Mouse (Mus musculus): ENCODE data around the gene Dhx40.

The Dhx40 gene

DNA sequence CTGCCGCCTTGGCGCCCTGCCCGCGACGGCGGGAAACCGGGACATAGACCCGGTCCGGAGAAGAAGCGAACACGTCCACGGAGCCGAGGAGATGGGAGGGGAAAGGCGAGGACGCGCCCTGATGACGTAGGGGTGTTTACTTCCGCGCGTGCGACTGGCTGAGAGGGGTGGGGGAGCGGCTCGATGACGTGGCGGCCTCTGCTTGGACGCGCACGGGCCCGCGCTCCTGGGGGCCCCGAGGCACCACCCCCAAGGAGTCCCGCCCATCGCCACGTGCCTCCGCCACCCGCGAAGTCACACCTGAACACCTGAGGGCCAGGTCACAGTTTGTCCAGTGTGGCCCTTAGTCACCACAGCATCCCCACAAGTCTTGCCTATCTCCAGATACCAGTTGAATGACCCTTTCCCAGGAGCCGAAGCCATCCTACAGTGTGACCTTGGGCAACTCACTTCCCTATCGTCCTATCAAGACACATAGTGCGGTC, at the start of gene Dhx40:
Dhx40 (minus strand) TSS at position 242 of the 485 bp plus-strand sequence.
- peak; percentile 88 to 89 for DNase-seq (ENCODE audit: low spot score in 2 of 2)

DNA sequence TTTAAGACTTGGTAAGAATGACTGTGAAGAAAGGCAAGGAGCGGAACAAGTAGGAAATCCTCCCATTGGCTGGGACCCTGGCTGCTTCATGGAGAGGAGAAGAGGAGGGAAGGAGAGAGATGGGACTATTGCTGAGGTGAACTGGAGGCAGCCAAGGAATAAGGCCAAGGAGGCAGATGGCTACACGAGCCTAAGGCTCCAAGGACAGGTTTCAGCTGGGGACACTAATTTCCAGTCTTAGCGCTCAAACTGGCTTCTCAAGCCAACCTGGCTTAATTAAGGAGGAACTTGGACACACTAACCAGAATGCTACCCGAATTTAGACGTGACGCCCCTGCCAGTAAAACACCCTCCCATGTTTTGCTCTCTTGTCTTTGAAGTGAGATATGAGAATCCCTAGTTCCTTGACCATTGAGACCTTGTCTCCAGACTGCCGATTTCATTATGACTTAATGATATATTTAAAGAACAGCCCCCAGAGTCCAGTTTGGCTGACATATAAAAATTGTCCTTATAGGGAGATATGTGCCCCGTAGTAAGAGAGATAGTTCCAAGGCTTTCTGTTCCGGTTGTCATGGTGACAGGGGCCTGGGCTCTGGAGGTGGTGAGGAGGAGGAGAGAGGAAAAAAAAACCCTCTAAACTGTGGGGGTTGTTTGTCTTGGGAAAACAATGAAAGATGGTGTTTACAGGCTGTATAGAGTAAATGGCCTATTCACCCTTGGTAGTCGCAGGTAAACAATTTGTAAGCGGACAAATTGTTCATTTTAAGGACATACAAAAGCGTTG, 48.3 kb upstream of the Dhx40 start:
- DNase-seq (ENCODE audit: low spot score in 2 of 2): no peak

DNA sequence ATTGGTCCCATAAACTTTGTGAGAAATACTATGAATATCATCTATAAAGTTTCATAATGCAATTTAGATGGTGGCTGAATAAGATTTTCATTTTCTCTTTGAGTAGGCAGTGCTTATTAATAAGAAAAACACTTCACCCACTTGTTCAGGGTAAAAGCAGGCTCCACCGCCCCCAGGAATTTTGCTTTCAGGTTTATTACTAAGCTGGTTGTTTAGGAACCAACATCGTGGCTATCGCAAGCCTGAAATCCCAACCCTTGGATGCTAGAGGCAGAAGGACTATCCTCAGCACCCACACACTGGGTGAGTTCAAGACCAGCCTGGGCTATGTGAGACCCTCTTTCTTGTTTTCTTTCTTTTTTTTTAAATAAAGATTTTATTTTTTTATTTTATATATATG, 45.5 kb upstream of the Dhx40 start:
- DNase-seq (ENCODE audit: low spot score in 2 of 2): no peak

DNA sequence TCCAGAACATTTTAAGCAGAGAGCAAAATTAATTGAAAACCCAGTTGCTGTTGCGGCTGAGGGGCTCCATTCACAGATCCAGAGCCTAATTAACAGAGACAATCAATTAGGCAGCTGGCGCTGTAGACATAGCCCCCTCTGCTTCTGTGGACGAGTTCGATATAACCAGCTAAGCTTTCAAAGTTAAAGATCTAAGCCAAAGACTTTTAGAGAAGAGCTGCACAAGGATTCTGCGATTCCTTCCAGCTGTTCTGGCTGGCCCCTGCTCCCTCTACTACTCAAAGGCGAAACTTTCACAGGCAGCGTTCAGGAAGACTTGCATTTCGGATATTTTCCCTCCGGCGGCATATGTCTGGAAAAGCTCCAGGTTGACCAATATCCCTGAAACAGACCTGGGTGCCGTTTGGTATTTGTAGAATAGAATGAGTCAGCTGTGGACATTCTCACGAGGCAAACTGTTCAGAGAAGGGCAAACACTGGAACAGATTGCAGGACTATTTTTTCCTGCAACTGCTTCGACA, 45.0 kb upstream of the Dhx40 start:
- no peak for DNase-seq (ENCODE audit: low spot score in 2 of 2)

DNA sequence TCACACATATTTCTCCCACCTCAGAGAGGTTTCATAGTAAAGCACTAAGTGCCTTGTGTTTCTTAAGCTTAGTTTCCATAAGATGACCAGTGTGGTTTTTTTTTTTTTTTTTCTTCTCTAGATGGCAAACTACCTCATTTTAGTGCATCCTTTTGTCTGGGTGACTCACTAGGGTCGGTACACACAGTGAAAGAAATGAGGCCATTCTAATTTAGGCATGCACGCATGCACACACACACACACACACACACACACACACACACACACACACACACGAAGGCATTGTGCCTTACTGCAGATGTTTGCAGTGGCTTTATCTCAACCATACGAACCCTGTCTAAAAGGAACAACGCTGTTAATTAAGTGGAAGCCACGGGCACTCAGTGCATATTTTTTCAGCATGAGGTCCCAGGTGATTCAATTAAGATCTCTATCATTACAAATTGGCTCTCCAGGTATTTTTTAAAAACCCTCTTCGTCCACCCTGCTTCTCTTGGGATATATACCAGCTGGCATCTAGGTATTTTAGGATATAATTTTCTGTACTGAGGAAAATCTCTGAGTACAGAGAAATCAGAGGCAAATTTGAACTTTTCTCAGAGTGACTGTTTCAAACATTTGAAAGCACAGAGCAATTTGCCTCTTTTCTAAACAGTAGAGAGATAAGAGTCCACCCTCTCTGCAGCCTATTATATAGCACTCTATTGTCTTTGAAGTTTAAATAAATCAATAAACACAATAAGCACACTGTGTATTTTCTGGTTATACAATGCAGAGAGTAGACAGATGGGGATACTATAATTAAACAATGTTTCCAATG, 44.4 kb upstream of the Dhx40 start:
- no peak for DNase-seq (ENCODE audit: low spot score in 2 of 2)

DNA sequence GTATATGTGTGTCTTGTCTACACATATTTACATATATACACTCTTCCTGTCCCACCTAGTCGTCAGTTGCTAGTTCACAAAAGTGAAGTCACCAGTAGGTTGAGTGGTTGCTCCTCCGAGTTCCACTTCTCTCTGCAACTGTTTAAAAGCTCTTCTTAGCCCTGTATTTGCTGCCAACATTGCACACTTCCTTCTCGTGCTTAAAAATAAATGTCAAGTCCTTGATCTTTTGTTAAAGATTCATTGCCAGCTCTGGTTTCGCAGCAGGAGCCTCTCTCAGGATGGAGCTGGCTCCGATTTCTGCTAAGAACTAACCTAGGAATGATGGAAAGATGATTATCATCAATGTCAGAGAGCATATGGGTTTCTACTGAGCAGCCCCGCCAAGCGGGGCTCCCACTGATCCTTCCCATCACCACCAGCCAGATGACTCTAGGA, 43.7 kb upstream of the Dhx40 start:
- DNase-seq (ENCODE audit: low spot score in 2 of 2): peak; percentile 27 to 37

DNA sequence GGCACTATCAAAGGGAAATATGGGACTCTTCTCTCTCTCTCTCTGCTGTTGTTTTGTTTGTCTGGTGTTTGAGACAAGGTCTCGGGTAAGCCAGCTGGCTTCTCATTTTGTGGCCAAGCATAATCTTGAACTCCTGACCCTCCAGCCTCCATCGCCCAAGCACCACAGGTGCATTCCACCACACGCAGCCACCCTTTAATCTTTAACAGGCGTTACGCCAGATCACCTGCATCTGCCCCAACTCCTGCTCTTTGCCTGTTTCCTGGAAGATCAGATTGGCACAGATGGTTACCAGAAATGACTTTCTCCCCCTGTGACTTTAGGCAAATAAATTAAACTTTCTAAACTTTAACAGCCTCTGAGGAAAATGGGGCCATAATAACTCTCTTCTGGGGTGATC, 36.3 kb upstream of the Dhx40 start:
- DNase-seq (ENCODE audit: low spot score in 2 of 2): no peak

DNA sequence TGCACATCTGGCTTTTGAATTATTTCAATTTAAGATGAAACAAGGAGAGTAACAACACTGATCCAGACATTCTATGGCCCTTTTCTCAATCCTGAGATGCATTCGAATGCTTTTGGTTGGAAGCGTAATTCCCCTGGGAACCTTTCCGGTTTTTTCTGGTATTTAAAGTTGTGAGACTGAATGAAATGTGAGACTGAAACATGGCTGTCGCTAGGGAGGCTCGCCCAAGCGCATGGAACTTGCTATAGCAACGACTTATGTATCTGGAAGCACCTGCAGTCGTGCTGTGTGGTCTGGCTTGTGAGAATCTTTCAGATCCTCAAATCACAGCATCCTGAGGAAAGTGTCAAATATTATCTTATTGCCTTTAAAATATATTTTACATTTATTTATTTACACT, 33.7 kb upstream of the Dhx40 start:
- DNase-seq (ENCODE audit: low spot score in 2 of 2): no peak

DNA sequence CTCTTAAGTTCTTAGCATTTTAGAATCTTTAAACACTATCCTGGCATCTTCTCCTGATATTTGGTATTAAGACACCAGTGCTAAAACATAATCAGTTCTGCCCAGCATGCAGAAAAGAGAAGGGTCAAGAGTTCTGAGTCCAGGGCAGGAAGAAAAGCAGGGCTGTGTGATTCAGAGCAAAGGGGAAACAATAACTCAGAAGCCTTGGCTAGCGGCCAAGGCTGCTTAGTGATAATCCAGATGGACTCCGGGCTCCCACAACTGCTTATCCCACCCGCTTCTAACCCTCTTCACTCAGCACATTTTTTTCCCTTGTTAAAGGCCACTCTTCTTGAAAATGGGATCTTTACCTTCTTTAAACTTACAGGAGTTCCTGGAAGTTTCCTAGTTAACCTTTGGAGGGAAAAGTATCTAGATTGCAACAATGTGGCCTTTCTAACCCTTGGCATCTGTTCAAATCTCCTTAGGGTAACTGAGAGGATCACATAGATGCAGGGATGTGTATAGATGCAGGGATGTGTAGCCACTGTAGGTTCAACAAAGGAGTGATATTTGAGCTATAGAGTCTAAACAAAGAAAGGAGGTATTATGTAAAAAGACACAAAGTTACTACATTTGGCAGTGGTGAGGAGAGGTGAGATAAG, 33.1 kb upstream of the Dhx40 start:
- peak; percentile 21 to 37 for DNase-seq (ENCODE audit: low spot score in 2 of 2)

DNA sequence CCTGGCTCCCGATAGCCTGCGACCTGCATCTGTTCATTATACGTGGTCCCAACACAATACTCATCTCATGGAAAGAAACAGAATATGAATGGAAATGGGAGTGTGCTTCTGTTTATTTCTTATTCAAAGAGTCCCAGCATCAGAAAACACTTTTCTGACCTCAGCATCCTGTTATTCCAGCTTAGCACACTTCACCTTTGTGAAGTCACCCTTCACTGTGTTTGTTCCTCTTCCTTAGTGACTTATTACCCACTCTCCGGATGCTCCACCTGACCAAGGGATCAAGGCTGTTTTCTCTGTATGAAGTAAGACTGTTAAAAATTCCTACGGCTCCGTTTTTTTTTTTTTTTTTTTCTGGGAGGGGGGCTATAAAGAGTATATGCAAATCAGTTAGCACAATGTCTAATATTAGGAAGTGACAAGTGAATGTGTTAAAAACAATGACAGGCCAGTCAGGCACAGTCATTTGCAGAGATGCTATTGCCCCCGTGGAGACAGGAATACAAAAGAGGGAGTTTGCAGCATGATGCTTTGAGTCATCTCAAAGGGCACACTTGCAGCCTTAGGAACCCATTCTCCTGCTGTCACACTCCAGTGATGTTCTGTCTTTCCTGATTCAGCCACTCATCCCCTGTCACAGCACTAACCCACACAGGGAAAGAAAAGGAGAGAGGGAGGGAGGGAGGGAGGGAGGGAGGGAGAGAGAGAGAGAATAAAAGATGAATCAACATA, 32.3 kb upstream of the Dhx40 start:
- no peak for DNase-seq (ENCODE audit: low spot score in 2 of 2)

DNA sequence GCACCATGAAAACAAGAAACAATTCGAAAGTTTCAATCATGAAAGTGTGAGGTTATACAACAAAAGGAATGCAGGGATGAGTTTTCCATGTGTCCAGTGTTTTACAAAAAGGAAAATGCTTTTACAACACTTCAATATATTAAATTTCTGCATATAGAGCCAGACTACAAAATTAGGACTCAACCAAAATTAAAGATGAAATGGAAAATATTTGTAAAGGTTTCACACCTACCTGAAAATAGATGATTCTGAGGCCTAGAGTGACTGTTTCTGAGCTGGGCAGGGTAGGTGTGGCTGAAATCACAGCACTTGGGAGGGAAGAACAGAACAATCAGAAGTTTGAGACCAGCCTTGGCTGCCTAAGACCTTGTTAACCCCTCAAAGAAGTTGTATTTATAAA, 31.2 kb upstream of the Dhx40 start:
- DNase-seq (ENCODE audit: low spot score in 2 of 2): no peak

DNA sequence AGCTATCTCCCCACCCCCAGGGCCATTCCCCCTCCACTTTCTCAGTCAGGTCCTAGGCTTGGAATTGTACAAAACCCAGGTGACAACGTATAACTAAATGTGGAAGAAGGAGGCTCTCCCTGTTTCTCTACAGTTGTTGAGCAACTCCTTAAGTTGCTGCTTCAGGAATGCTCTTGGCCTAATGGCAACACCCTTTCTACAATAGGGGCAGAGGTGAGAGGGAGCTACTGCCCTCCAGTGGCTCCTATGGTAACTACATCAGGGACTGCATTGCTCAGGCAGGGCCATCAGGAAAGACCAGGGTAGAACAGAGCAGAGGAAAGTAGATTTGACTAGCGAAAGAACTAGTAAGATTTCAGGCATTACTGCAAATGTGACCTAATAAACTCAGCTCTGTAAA, 28.8 kb upstream of the Dhx40 start:
- DNase-seq (ENCODE audit: low spot score in 2 of 2): peak; percentile 79 to 81

DNA sequence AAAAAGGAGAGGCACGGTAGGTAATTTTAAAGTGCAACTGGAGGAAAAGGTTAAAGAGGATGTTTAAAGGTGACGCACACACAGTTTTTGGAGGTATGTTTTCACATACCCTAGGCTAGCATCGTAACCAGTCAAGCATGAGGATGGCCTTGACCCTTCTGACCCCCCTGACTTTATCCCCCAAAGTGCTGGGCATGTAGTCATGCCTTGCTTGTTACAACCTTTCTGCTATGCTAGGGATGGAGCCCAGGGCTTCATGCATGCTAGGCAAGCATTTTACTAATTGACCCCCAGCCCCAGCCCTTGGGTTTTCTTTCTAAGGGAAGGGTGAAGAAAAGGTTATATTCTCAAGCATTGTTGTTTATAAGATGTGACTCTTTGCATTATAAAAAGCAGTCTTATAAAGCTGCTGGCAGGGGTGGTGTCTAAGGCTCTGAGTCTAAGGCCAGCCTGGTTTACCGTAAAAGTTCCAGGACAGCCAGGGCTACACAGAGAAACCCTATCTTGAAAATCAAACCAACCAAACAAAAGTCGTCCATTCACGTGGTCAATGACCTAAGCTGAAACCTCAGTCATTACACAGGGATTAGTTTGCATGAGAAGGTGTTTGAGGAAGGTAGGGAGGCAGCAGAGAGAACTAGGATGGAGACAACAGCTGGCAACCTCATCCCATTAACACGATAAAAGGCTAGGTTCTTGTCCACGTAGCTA, 27.2 kb upstream of the Dhx40 start:
- DNase-seq (ENCODE audit: low spot score in 2 of 2): no peak

DNA sequence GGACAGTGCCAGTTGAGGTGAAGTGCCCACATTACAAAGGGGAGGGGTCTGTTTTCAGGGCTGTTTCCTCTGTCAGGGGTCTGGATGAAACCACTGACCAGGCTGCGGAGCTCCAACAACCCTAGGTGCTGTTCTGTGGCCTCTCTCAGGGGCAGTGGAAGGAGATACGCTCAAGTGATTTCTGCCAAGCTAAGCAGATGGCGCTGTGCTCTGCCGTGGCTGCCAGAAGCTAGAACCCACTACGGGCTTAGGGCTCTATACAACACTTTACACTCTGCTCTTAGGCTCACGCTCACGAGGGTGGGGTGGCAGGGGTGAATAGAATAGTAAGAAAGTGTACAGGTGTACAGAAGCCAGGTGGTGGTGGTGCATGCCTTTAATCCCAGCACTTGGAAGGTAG, 26.5 kb upstream of the Dhx40 start:
- DNase-seq (ENCODE audit: low spot score in 2 of 2): peak; percentile 76 to 77

DNA sequence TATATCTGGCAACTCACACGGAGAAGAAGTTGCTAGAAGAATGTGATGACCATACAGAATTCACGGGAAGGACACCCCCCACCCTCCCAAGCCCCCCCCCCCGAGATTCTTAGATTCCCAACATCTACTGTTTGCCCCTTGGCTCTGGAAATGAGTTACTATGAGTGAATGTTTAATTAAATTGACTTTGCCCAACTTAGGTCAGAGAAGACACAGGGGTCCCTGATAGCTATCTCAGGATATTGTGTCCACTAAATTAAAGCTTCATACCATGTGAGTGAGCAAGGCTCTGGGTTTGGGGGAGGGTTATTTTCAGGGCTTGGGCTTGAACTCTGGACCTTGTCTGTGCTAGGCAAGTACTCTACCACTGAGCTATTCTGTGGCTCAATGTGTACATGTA, 25.6 kb upstream of the Dhx40 start:
- DNase-seq (ENCODE audit: low spot score in 2 of 2): no peak

DNA sequence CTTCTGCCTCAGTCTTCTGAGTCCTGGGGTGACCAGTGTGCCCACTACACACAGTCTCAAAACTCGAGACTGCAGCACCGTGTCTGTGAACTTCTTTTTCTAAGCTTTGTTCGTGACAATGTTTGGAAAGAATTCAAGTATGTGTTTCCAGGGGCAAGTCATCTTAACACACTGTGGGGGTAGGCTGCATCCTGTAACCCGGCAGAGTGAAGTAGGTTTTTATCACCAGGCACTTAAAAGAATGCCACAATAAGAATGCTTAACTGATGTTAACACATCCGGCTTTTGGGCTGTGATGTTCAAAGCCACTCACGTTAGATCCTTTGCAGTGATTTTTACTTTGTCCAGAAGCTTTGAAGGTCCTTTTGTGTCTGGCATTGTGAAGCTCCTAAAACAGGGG, 20.9 kb upstream of the Dhx40 start:
- DNase-seq (ENCODE audit: low spot score in 2 of 2): no peak

DNA sequence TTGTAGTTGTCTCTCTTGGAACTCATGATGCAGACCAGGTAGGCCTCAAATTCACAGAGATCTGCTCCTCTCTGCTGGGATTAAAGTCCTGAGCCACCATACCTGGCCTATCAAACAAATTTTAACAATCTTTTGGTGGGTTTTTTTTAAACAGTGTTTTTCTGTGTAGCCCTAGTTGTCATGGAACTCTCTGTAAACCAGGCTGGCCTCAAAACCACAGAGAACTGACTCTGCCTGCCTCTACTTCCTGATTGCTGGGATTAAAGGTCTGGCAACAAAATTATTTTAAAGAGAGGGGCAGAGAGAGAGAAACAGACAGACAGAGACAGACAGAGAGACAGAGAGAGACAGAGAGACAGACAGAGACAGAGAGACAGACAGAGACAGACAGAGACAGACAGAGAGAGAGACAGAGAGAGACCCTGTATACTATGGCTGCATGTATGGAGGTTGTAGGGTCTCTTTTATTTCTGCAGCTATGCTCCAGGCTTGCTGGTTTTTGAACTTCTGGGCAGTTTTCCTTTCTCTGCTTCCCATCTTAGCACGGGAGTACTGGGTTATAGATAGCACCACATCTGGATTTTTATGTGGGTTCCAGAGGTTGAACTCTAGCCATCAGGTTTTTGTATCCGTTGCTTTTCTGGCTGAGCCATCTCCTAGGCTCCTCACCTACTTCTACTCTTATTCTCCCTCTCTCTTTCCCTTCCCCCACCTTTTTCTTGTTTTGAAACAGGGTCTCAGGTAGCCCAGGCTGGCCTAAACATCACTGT, 20.1 kb upstream of the Dhx40 start:
- DNase-seq (ENCODE audit: low spot score in 2 of 2): no peak

DNA sequence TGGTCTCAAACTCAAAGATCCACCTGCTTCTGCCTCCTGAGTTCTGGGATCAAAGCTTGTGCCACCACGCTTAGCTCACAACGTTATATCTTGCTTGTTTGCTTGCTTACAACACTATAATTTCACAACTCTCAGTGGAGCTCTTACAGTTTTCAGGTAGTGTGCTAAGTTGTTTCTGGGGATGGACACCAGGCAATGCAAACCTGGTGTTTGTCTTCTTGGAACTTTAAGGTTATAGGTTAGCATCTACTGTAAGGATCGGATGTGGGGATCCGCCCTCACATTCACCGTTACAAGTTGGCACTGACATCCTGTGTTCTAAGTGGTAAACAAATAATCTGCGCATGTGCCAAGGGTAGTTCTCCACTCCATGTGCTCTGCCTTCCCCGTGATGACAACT, 16.9 kb upstream of the Dhx40 start:
- DNase-seq (ENCODE audit: low spot score in 2 of 2): no peak

DNA sequence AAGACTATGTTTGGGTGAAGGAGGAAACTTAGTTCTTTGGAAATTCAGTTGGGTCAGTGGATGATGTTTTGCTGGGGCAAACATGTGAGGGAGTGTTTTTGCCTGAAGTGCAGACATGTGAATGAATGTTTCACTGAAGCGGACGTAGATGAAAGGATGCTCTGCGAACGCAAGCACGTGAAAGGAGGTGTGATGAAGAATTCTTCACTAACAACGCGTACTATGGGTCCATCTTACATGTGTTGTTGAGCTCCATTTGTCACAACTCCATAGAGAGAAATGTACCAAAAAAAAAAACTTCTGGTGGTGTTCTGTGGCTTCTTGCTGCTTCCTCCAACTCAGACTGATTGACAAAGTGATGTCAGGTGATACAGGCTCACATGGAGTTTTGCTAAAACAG, 15.0 kb upstream of the Dhx40 start:
- no peak for DNase-seq (ENCODE audit: low spot score in 2 of 2)

DNA sequence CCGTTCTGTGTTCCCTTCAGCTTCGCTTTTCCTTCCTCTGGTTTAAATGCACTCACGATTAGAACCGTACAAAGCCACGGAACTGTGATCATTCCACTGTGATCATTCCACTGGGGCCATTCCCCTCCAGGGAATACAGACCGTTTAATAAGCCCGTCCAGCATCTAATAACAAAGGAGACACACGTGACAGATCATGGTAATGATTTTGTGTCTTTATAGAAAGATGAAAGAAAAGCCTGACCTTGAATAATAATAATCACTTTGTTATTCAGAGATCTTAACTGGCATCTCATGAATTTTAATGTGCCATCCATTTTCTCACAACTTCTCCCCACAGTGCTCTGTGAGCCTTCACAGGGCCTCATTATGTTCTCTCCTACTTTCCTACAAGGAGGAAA, 12.0 kb upstream of the Dhx40 start:
- DNase-seq (ENCODE audit: low spot score in 2 of 2): no peak

Measured in spleen, postnatal 36 days (tissue).